Mouse (Mus musculus): ENCODE results near the gene Hbb-bh2.
"Not testable (repeated sequence)": the region's sequence is repeated elsewhere in the genome, so short reads cannot be mapped to it uniquely, and the experiment has no call there.

Gene Hbb-bh2

GRCm38 (mm10) chr7:103811223-103811845, 29.0 kb downstream of the Hbb-bh2 start:
- DNase-seq = no peak

DNA sequence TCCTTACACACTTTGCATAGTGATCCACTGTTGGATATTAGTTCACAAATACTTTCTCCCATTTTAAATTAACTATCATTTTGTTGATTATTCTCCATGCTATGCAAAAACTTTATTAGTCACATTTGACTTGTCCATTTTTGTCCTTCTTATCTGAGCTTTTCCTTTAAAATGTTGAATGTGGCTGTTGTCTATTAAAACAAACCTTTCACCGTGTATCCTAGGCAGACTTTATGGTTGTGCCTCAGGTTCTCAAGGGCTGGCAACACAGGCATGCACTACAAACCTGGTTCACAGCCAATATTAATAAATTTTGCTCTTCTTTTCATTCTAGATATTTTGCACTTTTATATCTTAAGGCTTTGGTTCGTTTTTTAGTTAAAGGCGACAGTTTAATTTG, 29.6 kb downstream of the Hbb-bh2 start:
- no peak for DNase-seq

- DNase-seq = no peak
Observed at GRCm38 (mm10) chr7:103810296-103810695, 30.0 kb downstream of the Hbb-bh2 start.

- DNase-seq = no peak
Observed at GRCm38 (mm10) chr7:103809801-103810155, 30.5 kb downstream of the Hbb-bh2 start.

DNA sequence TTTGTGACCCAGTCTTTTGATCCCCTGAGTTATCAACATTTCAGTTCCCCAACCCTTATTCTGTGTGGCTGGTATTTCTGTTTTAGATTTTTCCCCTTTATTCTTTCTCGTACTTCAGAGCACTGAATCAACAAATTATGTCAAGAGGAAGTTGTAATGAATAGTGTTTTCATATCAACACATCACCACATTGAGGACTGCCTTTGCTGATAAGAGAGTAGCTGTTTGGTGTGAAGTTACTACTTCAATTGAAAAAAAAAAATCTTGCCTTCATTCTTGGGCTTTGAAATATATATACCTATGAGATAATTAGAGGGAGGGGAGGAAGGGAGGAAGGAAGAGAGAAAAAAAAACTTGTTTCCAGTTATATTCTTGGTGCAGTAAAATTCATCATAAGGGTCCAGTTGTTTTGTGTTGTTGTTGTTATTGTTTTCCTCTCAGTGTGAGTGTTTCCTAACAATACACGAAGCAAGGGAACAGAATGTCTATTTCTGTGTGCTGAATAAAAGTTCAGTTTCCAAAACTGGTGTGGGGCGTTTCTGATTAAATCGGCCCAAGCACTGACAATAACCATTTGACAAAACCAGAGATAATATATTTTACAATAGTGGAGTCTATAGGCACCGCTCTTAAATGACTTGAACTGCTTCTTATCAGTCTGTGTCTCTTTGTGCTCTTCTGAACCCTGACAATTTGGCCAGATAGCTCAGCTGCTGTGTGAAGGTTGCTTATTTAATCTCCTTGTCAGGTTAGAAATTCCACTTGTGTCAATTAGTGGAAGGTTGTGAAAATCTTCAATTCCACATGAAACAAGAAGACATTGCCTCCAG, 31.1 kb downstream of the Hbb-bh2 start:
- DNase-seq = no peak

- DNase-seq = not testable (repeated sequence)
Observed at GRCm38 (mm10) chr7:103808120-103808519, 32.2 kb downstream of the Hbb-bh2 start.

DNA sequence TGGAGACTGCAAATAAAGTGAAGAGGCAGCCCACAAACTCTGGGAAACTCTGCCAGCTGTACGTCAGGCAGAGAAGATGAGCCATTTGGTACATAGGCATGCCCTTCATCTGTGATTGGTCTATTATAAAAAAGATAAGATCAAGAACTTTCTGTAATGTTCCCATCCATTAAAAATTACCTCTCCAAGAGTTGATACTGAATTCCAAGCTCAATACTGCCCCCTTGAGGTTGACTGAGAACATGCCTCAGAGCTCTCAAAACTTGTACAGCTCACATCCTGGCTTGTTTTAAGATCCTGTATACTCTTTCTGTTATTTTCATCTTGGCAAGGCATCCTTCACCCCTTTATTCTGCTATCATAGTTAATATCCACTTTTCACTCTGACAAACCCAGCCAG, 33.5 kb downstream of the Hbb-bh2 start:
- peak in 1 of 2 experiments; percentile 2 for DNase-seq

DNA sequence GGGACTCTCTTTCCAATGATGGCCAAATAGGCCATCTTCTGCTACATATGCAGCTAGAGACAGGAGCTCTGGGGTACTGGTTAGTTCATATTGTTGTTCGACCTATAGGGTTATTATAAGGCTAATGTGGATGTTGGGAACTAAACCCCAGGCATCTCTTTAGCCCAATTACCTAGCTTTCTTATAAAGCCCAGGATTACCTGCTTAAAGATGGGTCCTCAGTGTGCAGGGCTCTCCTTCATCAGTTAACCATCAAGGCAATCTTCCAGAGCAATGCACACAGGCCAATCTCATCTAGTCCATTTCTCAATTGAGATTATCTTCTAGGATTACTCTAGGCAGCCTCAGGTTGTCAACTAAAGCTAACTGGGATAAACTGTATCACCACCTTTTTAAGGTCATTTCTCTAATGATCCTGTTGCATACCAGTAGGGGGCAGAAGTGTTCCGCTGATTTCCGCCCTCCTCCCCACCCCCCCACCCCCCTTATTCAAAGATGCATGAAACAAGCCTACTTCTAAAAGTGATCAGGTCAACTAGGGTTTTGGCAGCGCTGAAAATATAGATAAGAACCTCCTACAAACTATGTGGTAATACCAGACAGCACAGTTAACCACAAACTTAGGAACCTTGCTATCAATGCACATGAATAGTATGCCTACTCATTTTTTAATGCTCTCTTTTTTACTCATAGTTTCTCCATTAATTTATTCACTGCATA, 47.5 kb downstream of the Hbb-bh2 start:
- no peak for DNase-seq

- DNase-seq = no peak
Observed at GRCm38 (mm10) chr7:103791721-103792120, 48.6 kb downstream of the Hbb-bh2 start, which contains the start of gene Olfr67. Gene Olfr67, minus strand, starts transcription at chr7:103791821.

All from kidney, postnatal 4 days (tissue).